Mouse (Mus musculus) E14TG2a.4 (cell line): ENCODE measurements at regions not wholly inside any gene's neighbourhood (a gene's known extent, or its start where the extent isn't known, plus 50 kb on each side); places are given as distances from the start of the nearest gene placed in this dataset.

Source experiments
- H3K27me3 ChIP-seq: 2 replicates; pipeline ENCODE4 v1.6.1; 2014; ENCODE audit warnings: low read length, control low read depth; ENCODE audit not compliant: insufficient read depth
- H3K36me3 ChIP-seq: 2 replicates; pipeline ENCODE4 v1.6.1; 2014; ENCODE audit warnings: low read length, control low read depth; ENCODE audit not compliant: insufficient read depth
- H3K4me1 ChIP-seq: replicated peaks from 2 replicates; pipeline ENCODE4 v1.6.1; 2014; ENCODE audit warnings: low read depth, low read length, control low read depth
- H3K4me3 ChIP-seq: replicated peaks from 2 replicates; pipeline ENCODE4 v1.5.1; 2014; ENCODE audit warnings: mild to moderate bottlenecking, low read length
- H3K9me3 ChIP-seq: 2 replicates; pipeline ENCODE4 v1.6.1; 2014; ENCODE audit warnings: low read length, control low read depth
- CTCF ChIP-seq: conservative IDR thresholded peaks from 2 replicates; pipeline ENCODE4 v1.5.1; 2014; ENCODE audit warnings: low read length
- NANOG ChIP-seq: IDR thresholded peaks from 2 replicates; pipeline ENCODE4 v1.6.1; 2014; ENCODE audit warnings: borderline replicate concordance, low read length, mixed read lengths
- POU5F1 ChIP-seq: IDR thresholded peaks from 2 replicates; pipeline ENCODE4 v1.6.1; 2014; ENCODE audit warnings: low read length, borderline replicate concordance

DNA sequence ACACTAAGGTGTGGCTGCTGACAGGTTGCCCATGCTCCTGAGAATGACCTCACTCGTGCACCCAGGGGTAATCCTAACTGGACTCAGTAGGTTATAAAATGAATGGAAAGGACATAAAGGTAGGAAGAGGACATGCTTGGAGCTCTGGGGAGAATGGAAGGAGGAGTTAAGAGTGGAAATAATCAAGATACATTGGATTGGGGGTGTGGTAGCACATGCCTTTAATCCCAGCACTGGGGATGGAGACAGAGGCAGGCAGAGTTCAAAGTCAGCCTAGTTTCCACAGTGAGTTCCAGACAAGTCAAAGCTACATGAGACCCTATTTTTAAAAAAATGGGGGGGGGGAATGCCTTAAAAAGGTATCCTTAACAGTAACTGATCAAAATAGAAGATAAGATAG is 167.9 kb upstream of the Hnrnpa3 start:
- Histone ChIP-seq H3K36me3 (no peaks in the 10 kb centered on the region), H3K9me3 (no peaks in the 10 kb centered on the region), H3K4me3 (no peak overlapping the region), H3K27me3 (no peaks in the 10 kb centered on the region), H3K4me1 (no peaks in the 10 kb centered on the region)
- TF ChIP-seq CTCF, result no peak
- TF ChIP-seq POU5F1, result no peak
- no peak for TF ChIP-seq NANOG

DNA sequence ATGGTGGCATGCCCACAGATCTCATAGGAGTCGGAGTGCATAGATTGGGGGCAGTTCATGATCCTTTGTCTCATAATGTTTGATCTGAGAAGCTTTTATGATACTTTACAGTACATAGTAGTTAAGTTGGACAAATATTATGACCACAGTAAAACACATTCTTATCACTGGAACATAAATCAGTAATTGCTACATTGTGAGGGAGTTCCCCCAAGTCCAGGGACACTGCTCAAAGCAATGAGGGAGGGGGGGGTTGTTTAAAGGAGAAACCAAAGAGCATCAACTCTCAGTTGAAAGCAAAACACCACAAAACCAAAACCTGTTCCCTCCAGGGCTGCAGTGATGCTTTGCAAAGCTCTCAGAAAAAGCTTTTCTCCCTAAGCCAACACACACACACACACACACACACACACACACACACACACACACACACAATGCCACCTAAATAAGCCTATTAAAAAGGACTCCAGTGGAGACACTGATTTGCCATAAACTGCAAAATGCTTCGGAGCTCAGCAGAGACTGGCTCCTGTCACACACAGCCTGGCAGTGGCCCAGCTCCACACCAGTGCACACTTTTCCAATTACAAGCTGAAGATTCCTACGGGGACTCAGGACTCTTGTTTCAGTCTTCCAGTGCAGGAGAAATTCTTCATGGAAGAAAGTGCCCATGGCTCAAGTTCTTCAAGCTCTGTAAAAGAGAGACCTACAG is 167.1 kb upstream of the Hnrnpa3 start:
- TF ChIP-seq NANOG (no peak), POU5F1 (no peak), CTCF (no peak)
- no peaks in the 10 kb centered on the region for H3K9me3 ChIP-seq
- no peaks in the 10 kb centered on the region for H3K27me3 ChIP-seq
- no peaks in the 10 kb centered on the region for H3K36me3 ChIP-seq
- H3K4me3 ChIP-seq, result no peak overlapping the region
- no peaks in the 10 kb centered on the region for H3K4me1 ChIP-seq

DNA sequence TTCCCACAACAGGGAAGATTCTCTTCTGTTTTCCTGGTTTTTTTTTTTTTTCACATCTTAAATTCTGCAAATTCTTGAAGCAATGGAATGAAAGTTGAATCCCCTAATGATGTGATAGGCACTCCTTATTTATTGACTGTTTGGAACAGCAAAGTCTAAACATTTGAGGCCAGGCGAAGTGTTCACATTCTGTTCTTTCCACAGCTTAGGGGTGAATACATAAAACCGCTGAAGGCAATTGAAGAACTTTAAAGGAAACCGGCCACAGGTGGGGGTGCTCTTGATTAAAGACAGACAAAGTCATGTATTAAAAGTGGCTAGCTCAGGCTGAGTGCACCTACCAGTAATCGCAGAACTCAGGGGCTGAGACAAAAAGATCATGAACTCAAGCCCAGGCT is 166.6 kb upstream of the Hnrnpa3 start:
- no peaks in the 10 kb centered on the region for H3K36me3 ChIP-seq
- H3K4me1 ChIP-seq, result no peaks in the 10 kb centered on the region
- no peaks in the 10 kb centered on the region for H3K27me3 ChIP-seq
- H3K4me3 ChIP-seq, result no peak overlapping the region
- TF ChIP-seq CTCF (no peak), POU5F1 (no peak), NANOG (no peak)
- no peaks in the 10 kb centered on the region for H3K9me3 ChIP-seq

GRCm38 (mm10) chr2:75496606-75497240 is 162.3 kb upstream of the Hnrnpa3 start:
- no peaks in the 10 kb centered on the region for H3K27me3 ChIP-seq
- no peak for TF ChIP-seq NANOG
- TF ChIP-seq POU5F1, result no peak
- no peak for TF ChIP-seq CTCF
- no peak overlapping the region for H3K4me3 ChIP-seq
- H3K36me3 ChIP-seq, result no peaks in the 10 kb centered on the region
- H3K9me3 ChIP-seq, result peaks cover 18% of the 10 kb centered on the region
- H3K4me1 ChIP-seq, result no peaks in the 10 kb centered on the region

DNA sequence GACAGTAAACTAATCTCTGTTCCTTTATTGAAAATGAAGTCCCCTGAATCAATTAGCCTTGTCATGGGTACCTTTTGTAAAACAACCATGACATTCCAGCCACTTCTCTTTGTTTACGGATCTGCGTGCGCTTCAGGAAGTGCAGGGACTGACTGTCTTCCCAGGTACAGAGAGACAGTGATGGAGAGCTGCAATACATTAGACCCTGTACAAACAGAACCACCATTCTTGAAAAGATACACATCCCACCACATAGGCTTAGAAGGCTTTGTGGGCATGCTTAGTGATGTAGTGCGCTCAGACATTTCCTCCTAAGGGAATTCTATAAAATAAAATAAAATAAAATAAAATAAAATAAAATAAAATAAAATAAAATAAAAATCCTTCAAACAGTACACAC is 148.8 kb upstream of the Hnrnpa3 start:
- TF ChIP-seq NANOG, result no peak
- no peak for TF ChIP-seq POU5F1
- TF ChIP-seq CTCF, result no peak
- Histone ChIP-seq H3K9me3 (peaks cover 24% of the 10 kb centered on the region), H3K27me3 (no peaks in the 10 kb centered on the region), H3K4me1 (no peaks in the 10 kb centered on the region), H3K4me3 (no peak overlapping the region), H3K36me3 (no peaks in the 10 kb centered on the region)

DNA sequence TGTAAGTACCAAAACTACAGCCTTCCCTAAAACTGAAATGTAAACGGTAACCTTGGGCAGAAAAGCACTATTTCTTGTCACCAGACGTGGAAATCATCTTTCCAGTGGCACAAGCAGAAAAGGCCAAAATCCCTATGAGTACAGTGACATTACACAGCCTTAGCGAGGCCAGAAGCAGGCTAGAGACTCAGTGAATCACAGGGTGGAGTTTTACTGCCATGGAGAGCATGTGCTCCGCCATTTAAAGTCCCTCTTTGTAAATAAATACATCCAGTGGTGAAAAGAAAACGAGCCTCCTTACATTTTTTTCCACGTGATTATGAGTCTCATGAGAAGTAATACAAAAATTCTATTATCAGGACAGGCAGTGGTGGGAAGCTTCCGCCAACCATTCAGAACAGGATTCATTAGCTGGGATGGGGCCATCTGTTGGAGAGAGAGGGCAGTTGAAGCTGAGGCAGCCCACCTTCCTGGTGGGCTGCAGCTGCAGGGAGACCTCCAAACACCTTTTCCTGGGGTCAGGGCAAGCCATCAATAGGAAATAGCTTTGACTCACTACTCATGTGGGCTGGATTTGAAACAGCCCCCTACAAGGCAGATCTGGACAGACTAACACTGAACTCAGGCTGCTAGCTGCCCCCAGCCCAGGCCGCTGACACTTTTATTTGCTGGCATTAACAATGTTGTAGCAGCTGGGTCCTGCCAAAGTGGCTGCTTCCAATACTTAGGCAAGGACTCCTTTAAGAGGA is 146.5 kb upstream of the Hnrnpa3 start:
- Histone ChIP-seq H3K36me3 (no peaks in the 10 kb centered on the region), H3K4me3 (no peak overlapping the region), H3K4me1 (no peaks in the 10 kb centered on the region), H3K9me3 (peaks cover 14% of the 10 kb centered on the region), H3K27me3 (no peaks in the 10 kb centered on the region)
- no peak for TF ChIP-seq POU5F1
- no peak for TF ChIP-seq CTCF
- no peak for TF ChIP-seq NANOG

- Histone ChIP-seq H3K36me3 (no peaks in the 10 kb centered on the region), H3K4me3 (no peak overlapping the region), H3K27me3 (no peaks in the 10 kb centered on the region), H3K9me3 (0 out of 2 replicates have a peak, but pooled peaks cover 3% of the 10 kb centered on the region), H3K4me1 (no peaks in the 10 kb centered on the region)
- TF ChIP-seq CTCF, result no peak
Measured at GRCm38 (mm10) chr2:75514171-75514570, 144.9 kb upstream of the Hnrnpa3 start.

DNA sequence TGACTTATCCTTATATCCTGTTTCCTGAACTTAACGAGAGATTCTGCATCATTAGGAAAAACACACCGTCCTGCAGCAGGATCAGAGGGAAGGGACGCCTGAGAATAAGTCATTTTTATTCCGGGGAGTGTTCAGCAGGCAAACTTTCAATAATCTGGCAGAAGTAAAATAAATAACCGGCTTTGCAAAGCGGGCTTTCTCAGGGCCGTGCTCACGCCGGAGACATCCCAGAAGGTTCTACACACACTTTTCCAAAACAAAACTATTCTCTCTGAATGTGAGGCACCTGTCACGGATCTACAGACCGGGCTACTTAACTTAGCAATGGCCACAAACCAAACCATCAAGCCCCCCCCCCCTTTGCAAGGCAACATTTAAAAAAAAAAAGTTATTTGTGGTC is 142.8 kb upstream of the Hnrnpa3 start:
- Histone ChIP-seq H3K4me3 (no peak overlapping the region), H3K27me3 (no peaks in the 10 kb centered on the region), H3K9me3 (0 out of 2 replicates have a peak, but pooled peaks cover 3% of the 10 kb centered on the region), H3K4me1 (no peaks in the 10 kb centered on the region), H3K36me3 (no peaks in the 10 kb centered on the region)
- TF ChIP-seq NANOG (no peak), CTCF (no peak), POU5F1 (no peak)
